Mouse (Mus musculus) thymus, adult 2 months (tissue): ENCODE results near the gene Pdss2.

Source experiments
- CTCF ChIP-seq: fragments of 200-500 bp; IDR thresholded peaks from 2 replicates; pipeline ENCODE4 v1.5.1; 2012; ENCODE audit warnings: mild to moderate bottlenecking, control low read depth, low read length, moderate library complexity, borderline replicate concordance; ENCODE audit not compliant: control insufficient read depth, poor library complexity, insufficient read depth; ENCODE audit errors: extremely low read depth
- POLR2A ChIP-seq: fragments of 200-500 bp; IDR thresholded peaks from 2 replicates; pipeline ENCODE4 v1.6.1; 2012; ENCODE audit warnings: mild to moderate bottlenecking, low read length, control low read depth, moderate library complexity; ENCODE audit not compliant: control insufficient read depth, poor library complexity, insufficient read depth; ENCODE audit errors: extremely low read depth

- no peak for TF ChIP-seq CTCF
- no peak for TF ChIP-seq POLR2A
Measured at GRCm38 (mm10) chr10:43512976-43513375, 291.7 kb downstream of the Pdss2 start.
